Mouse (Mus musculus): ENCODE measurements around the gene Arhgef1. TPM values are rescaled to one million over a fixed set of nuclear protein-coding genes. Genes with fewer than 3 reads are reported as not detected.
A peak's percentile ranks its signal among the peaks of the same experiment; 100 is the strongest.

The Arhgef1 gene
- polyA plus RNA-seq, 1 experiment: 915 TPM

- DNase-seq (ENCODE audit: low read depth in 1 of 2, low spot score in 2 of 2): no peak
- no peak overlapping the region for H3K27ac ChIP-seq (ENCODE audit: insufficient read depth, low read length)
- no peak for TF ChIP-seq CTCF (IDR thresholded peaks at IDR 0.05; ENCODE audit: extremely low read depth, insufficient read depth, insufficient read length, insufficient replicate concordance)
- no peak for TF ChIP-seq POLR2A (IDR thresholded peaks at IDR 0.05; ENCODE audit: low read depth, low read length)
- 9% methylated on average over 6 of the region's 6 CpGs for WGBS
- H3K4me3 ChIP-seq (ENCODE audit: extremely low read depth, insufficient read depth, insufficient read length): no peak overlapping the region
- H3K36me3 ChIP-seq (ENCODE audit: control insufficient read depth, insufficient read depth, low read length): no peaks in the 10 kb centered on the region
- peaks cover 23% of the 10 kb centered on the region for H3K27me3 ChIP-seq (ENCODE audit: control insufficient read depth, insufficient read depth, low read length)
- peaks cover 5% of the 10 kb centered on the region for H3K4me1 ChIP-seq (ENCODE audit: control insufficient read depth, insufficient read depth, insufficient read length)
Measured at GRCm38 (mm10) chr7:24943641-24944040, 40.9 kb downstream of the Arhgef1 start.

GRCm38 (mm10) chr7:24944257-24944950 lies 41.7 kb downstream of the Arhgef1 start, which contains the start of gene Gm4881:
Gene Gm4881, minus strand, starts transcription at chr7:24944494.
- peaks cover 7% of the 10 kb centered on the region for H3K4me1 ChIP-seq (ENCODE audit: control insufficient read depth, insufficient read depth, insufficient read length)
- peaks cover 25% of the 10 kb centered on the region for H3K27me3 ChIP-seq (ENCODE audit: control insufficient read depth, insufficient read depth, low read length)
- H3K27ac ChIP-seq (ENCODE audit: insufficient read depth, low read length): no peak within 1 kb of the TSS
- 1% methylated on average over 72 of the region's 72 CpGs for WGBS
- DNase-seq (ENCODE audit: low read depth in 1 of 2, low spot score in 2 of 2): no peak
- no peaks in the 10 kb centered on the region for H3K36me3 ChIP-seq (ENCODE audit: control insufficient read depth, insufficient read depth, low read length)
- peak within 1 kb of the TSS; percentile 38 for H3K4me3 ChIP-seq (ENCODE audit: extremely low read depth, insufficient read depth, insufficient read length)
- TF ChIP-seq CTCF (IDR thresholded peaks at IDR 0.05; ENCODE audit: extremely low read depth, insufficient read depth, insufficient read length, insufficient replicate concordance): no peak
- no peak for TF ChIP-seq POLR2A (IDR thresholded peaks at IDR 0.05; ENCODE audit: low read depth, low read length)

GRCm38 (mm10) chr7:24947316-24948048 lies 44.8 kb downstream of the Arhgef1 start:
- TF ChIP-seq CTCF (IDR thresholded peaks at IDR 0.05; ENCODE audit: extremely low read depth, insufficient read depth, insufficient read length, insufficient replicate concordance): no peak
- TF ChIP-seq POLR2A (IDR thresholded peaks at IDR 0.05; ENCODE audit: low read depth, low read length): no peak
- Histone ChIP-seq H3K27me3 (ENCODE audit: control insufficient read depth, insufficient read depth, low read length) (peaks cover 25% of the 10 kb centered on the region), H3K4me3 (ENCODE audit: extremely low read depth, insufficient read depth, insufficient read length) (no peak overlapping the region)

GRCm38 (mm10) chr7:24948774-24949173 lies 46.1 kb downstream of the Arhgef1 start:
- peaks cover 21% of the 10 kb centered on the region for H3K27me3 ChIP-seq (ENCODE audit: control insufficient read depth, insufficient read depth, low read length)
- no peak for DNase-seq (ENCODE audit: low read depth in 1 of 2, low spot score in 2 of 2)
- 4% methylated on average over 29 of the region's 29 CpGs for WGBS

More at GRCm38 (mm10) chr7:24947316-24948048, 44.8 kb downstream of the Arhgef1 start:
- WGBS: 27% methylated on average over 7 of the region's 7 CpGs
- DNase-seq (ENCODE audit: low read depth in 1 of 2, low spot score in 2 of 2): no peak
- no peaks in the 10 kb centered on the region for H3K36me3 ChIP-seq (ENCODE audit: control insufficient read depth, insufficient read depth, low read length)
- no peak overlapping the region for H3K27ac ChIP-seq (ENCODE audit: insufficient read depth, low read length)
- H3K4me1 ChIP-seq (ENCODE audit: control insufficient read depth, insufficient read depth, insufficient read length): peaks cover 8% of the 10 kb centered on the region

GRCm38 (mm10) chr7:24949958-24950623 lies 47.4 kb downstream of the Arhgef1 start:
- peaks cover 14% of the 10 kb centered on the region for H3K4me1 ChIP-seq (ENCODE audit: control insufficient read depth, insufficient read depth, insufficient read length)
- H3K4me3 ChIP-seq (ENCODE audit: extremely low read depth, insufficient read depth, insufficient read length): no peak overlapping the region
- WGBS: 4% methylated on average over 8 of the region's 8 CpGs

More at GRCm38 (mm10) chr7:24948774-24949173, 46.1 kb downstream of the Arhgef1 start:
- H3K36me3 ChIP-seq (ENCODE audit: control insufficient read depth, insufficient read depth, low read length): no peaks in the 10 kb centered on the region
- no peak overlapping the region for H3K4me3 ChIP-seq (ENCODE audit: extremely low read depth, insufficient read depth, insufficient read length)
- no peak overlapping the region for H3K27ac ChIP-seq (ENCODE audit: insufficient read depth, low read length)
- TF ChIP-seq CTCF (IDR thresholded peaks at IDR 0.05; ENCODE audit: extremely low read depth, insufficient read depth, insufficient read length, insufficient replicate concordance) (no peak), POLR2A (IDR thresholded peaks at IDR 0.05; ENCODE audit: low read depth, low read length) (no peak)
- peaks cover 14% of the 10 kb centered on the region for H3K4me1 ChIP-seq (ENCODE audit: control insufficient read depth, insufficient read depth, insufficient read length)

GRCm38 (mm10) chr7:24953966-24954365 lies 51.3 kb downstream of the Arhgef1 start:
- WGBS: 1% methylated on average over 24 of the region's 24 CpGs
- no peaks in the 10 kb centered on the region for H3K36me3 ChIP-seq (ENCODE audit: control insufficient read depth, insufficient read depth, low read length)
- H3K27me3 ChIP-seq (ENCODE audit: control insufficient read depth, insufficient read depth, low read length): no peaks in the 10 kb centered on the region; the same call in none of the 2 replicates
- peak overlapping the region; percentile 69 for H3K4me3 ChIP-seq (ENCODE audit: extremely low read depth, insufficient read depth, insufficient read length)
- peaks cover 9% of the 10 kb centered on the region for H3K4me1 ChIP-seq (ENCODE audit: control insufficient read depth, insufficient read depth, insufficient read length)
- no peak for TF ChIP-seq CTCF (IDR thresholded peaks at IDR 0.05; ENCODE audit: extremely low read depth, insufficient read depth, insufficient read length, insufficient replicate concordance)
- TF ChIP-seq POLR2A (IDR thresholded peaks at IDR 0.05; ENCODE audit: low read depth, low read length): no peak
- DNase-seq (ENCODE audit: low read depth in 1 of 2, low spot score in 2 of 2): no peak
- peak overlapping the region; percentile 68 for H3K27ac ChIP-seq (ENCODE audit: insufficient read depth, low read length)

More at GRCm38 (mm10) chr7:24949958-24950623, 47.4 kb downstream of the Arhgef1 start:
- TF ChIP-seq CTCF (IDR thresholded peaks at IDR 0.05; ENCODE audit: extremely low read depth, insufficient read depth, insufficient read length, insufficient replicate concordance) (peak; percentile 85), POLR2A (IDR thresholded peaks at IDR 0.05; ENCODE audit: low read depth, low read length) (no peak)
- no peak overlapping the region for H3K27ac ChIP-seq (ENCODE audit: insufficient read depth, low read length)
- peaks cover 10% of the 10 kb centered on the region for H3K27me3 ChIP-seq (ENCODE audit: control insufficient read depth, insufficient read depth, low read length)
- H3K36me3 ChIP-seq (ENCODE audit: control insufficient read depth, insufficient read depth, low read length): no peaks in the 10 kb centered on the region
- peak; percentile 50 to 81 for DNase-seq (ENCODE audit: low read depth in 1 of 2, low spot score in 2 of 2)
